Mouse (Mus musculus) embryonic fibroblast, embryonic 13.5 days (primary cell): Measurements from ENCODE around the gene Apoh.

Source experiments
- CTCF ChIP-seq: IDR thresholded peaks from 2 replicates; pipeline ENCODE4 v1.5.1; 2011; ENCODE audit warnings: mild to moderate bottlenecking, control low read depth, low read length, moderate library complexity, borderline replicate concordance; ENCODE audit not compliant: insufficient read depth
- POLR2A ChIP-seq: IDR thresholded peaks from 2 replicates; pipeline ENCODE4 v1.6.1; 2011; ENCODE audit warnings: low read depth, mild to moderate bottlenecking, control low read depth, low read length, moderate library complexity

- TF ChIP-seq CTCF (no peak), POLR2A (no peak)
Measured at GRCm38 (mm10) chr11:108385666-108386024, 42.5 kb downstream of the Apoh start.
